Mouse (Mus musculus): Measurements from ENCODE around the gene Gm10521. TPM values are rescaled to one million over a fixed set of nuclear protein-coding genes. Genes with fewer than 3 reads are reported as not detected.

Gene Gm10521
- polyA plus RNA-seq, 2 experiments, result 0.28 TPM; not detected in 1

DNA sequence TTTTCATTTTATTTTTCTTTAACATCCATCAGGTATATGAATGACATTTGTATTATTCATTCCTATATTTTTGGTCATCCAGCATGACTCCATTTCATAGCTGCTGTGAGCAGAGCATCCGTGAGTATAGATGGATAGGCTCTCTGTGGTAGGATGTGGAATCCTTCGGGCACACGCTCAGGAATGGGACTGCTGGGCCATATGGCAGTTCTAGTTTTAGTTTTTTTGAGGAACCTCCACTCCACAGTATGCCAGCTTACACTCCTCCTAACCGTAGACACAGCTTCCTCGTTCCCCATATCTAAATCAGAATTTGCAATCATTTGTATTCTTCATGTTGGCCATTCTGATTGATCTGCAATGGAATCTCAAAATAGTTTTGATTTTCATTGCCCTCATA lies 27.4 kb downstream of the Gm10521 start:
- Histone ChIP-seq H3K27me3 (ENCODE audit: control insufficient read depth, insufficient read depth, low read length) (no peaks in the 10 kb centered on the region), H3K4me1 (replicated peaks; ENCODE audit: control insufficient read depth in 2 of 2, insufficient read depth in 2 of 2, low read length in 1 of 2) (no peaks in the 10 kb centered on the region; a peak in 1 of 4 replicates), H3K27ac (no peak overlapping the region), H3K9ac (replicated peaks) (no peak overlapping the region), H3K9me3 (ENCODE audit: control insufficient read depth, low read length) (no peaks in the 10 kb centered on the region), H3K36me3 (replicated peaks; ENCODE audit: control insufficient read depth, insufficient read depth, low read depth) (no peaks in the 10 kb centered on the region), H3K4me3 (ENCODE audit: insufficient read depth in 1 of 2, low read depth in 2 of 2, low read length in 2 of 2) (no peak overlapping the region), H3K4me2 (ENCODE audit: low read depth) (no peak overlapping the region)
- no peak for TF ChIP-seq EP300 (IDR thresholded peaks at IDR 0.05; ENCODE audit: low read depth)
- TF ChIP-seq CTCF (IDR thresholded peaks at IDR 0.05; ENCODE audit: low read depth), result no peak
- 63% methylated on average over 5 of the region's 5 CpGs for WGBS (ENCODE audit: insufficient replicate concordance)
- DNase-seq (ENCODE audit: low read depth in 3 of 3, low spot score in 3 of 3) (no peak), ATAC-seq (ENCODE audit: insufficient read depth) (no peak)

DNA sequence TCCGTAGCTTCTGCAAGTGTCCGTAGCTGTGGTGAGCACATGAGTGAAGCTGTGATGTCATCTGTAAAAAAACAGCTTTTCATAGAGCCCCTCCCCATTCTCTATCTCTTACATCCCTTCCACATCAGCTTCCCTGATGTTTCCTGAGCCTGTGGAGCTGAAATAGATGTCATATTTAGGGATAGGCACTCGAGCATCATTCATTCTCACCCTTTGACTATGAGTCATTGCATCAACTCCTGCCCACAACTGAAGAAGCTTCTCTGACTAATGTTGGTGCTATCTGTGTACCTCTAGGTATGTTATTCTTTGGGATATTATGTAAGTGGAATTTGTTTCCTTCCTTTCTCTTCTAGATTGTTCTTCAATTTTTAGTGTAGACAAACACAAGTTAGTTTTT lies 29.4 kb downstream of the Gm10521 start:
- Histone ChIP-seq H3K27ac (no peak overlapping the region), H3K9me3 (ENCODE audit: control insufficient read depth, low read length) (no peaks in the 10 kb centered on the region), H3K9ac (replicated peaks) (no peak overlapping the region), H3K4me2 (ENCODE audit: low read depth) (no peak overlapping the region), H3K27me3 (ENCODE audit: control insufficient read depth, insufficient read depth, low read length) (no peaks in the 10 kb centered on the region), H3K4me3 (ENCODE audit: insufficient read depth in 1 of 2, low read depth in 2 of 2, low read length in 2 of 2) (no peak overlapping the region), H3K4me1 (replicated peaks; ENCODE audit: control insufficient read depth in 2 of 2, insufficient read depth in 2 of 2, low read length in 1 of 2) (no peaks in the 10 kb centered on the region; a peak in 1 of 4 replicates), H3K36me3 (replicated peaks; ENCODE audit: control insufficient read depth, insufficient read depth, low read depth) (no peaks in the 10 kb centered on the region)
- DNase-seq (ENCODE audit: low read depth in 3 of 3, low spot score in 3 of 3) (no peak), ATAC-seq (ENCODE audit: insufficient read depth) (no peak)
- TF ChIP-seq EP300 (IDR thresholded peaks at IDR 0.05; ENCODE audit: low read depth), result no peak
- 64% methylated on average over 3 of the region's 3 CpGs for WGBS (ENCODE audit: insufficient replicate concordance)

DNA sequence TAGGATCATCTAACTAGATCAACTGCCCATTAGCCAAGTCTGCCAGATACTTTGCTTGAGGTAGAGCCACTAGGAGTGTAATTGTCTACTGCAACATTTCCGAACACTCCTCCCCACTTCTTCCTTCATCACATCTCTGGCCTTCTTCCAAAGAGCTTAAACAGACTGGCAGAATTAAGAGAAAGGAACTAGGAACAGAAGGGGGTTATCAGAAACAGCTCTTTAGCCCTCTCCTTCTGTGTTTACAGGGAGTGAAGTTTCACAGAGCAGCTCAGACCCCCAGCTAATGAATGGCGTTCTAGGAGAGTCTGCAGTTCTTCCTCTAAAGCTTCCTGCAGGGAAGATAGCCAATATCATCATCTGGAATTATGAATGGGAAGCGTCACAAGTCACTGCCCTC lies 38.4 kb downstream of the Gm10521 start:
- 34% methylated on average over 3 of the region's 3 CpGs for WGBS (ENCODE audit: insufficient replicate concordance)
- Histone ChIP-seq H3K4me2 (ENCODE audit: low read depth) (no peak overlapping the region), H3K9me3 (ENCODE audit: control insufficient read depth, low read length) (no peaks in the 10 kb centered on the region), H3K4me3 (ENCODE audit: insufficient read depth in 1 of 2, low read depth in 2 of 2, low read length in 2 of 2) (no peak overlapping the region), H3K27ac (no peak overlapping the region), H3K9ac (replicated peaks) (no peak overlapping the region), H3K4me1 (replicated peaks; ENCODE audit: control insufficient read depth in 2 of 2, insufficient read depth in 2 of 2, low read length in 1 of 2) (0 out of 4 replicates have a peak, but pooled peaks cover 0 to 2% of the 10 kb centered on the region in 2 experiments), H3K27me3 (ENCODE audit: control insufficient read depth, insufficient read depth, low read length) (no peaks in the 10 kb centered on the region), H3K36me3 (replicated peaks; ENCODE audit: control insufficient read depth, insufficient read depth, low read depth) (no peaks in the 10 kb centered on the region)
- ATAC-seq (ENCODE audit: insufficient read depth), result no peak
- no peak for DNase-seq (ENCODE audit: low read depth in 3 of 3, low spot score in 3 of 3)
- TF ChIP-seq CTCF (IDR thresholded peaks at IDR 0.05; ENCODE audit: low read depth) (no peak), EP300 (IDR thresholded peaks at IDR 0.05; ENCODE audit: low read depth) (no peak)

DNA sequence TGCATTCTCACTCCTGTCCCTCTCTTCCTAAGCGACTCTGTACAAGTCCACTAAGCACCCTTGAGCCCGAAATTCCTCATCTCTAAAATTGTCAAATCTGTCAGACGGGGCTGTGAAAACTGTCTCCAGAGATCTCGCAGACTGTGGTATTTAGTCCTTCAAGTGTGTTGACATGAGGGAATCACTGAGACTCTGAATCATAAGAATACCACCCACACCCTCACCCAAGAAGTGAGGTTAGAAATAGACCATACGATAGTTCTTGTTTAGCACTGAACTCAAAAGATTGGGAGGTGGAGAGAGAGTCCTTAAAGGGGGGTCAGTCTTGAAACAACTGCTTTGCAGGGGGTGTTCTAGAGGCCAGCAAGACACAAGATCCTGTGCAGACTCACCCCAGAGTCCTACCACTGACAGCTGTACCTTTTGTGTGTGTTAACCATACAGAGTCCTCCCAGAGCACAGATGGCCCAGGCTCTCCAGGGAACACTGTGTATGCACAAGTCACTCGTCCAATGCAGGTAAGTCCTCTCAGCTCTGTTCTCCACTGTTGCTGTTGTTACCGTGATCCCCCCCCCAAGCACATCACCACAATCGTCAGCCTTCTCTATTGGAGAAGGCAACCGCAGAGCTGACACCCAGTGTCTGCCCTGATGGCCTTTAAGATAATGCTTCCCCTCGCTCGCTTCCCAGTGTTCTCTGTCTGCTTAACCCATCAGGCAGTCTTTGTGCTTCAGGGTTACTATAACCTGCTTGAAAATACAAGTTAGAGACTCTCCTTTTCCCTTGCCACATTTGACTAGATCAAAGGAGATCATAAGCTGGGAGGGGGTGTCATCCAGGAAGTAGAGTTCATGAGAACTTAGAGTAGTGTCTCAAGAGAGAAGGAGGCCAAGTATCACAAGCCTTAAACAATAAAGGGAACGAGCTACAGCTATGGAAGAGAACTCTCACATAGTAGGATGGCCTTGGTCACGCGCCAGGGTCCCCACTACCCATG lies 43.8 kb downstream of the Gm10521 start:
- 49% methylated on average over 14 of the region's 14 CpGs for WGBS (ENCODE audit: insufficient replicate concordance)
- Histone ChIP-seq H3K4me2 (ENCODE audit: low read depth) (no peak overlapping the region), H3K4me3 (ENCODE audit: insufficient read depth in 1 of 2, low read depth in 2 of 2, low read length in 2 of 2) (no peak overlapping the region), H3K36me3 (replicated peaks; ENCODE audit: control insufficient read depth, insufficient read depth, low read depth) (no peaks in the 10 kb centered on the region), H3K27ac (no peak overlapping the region), H3K27me3 (ENCODE audit: control insufficient read depth, insufficient read depth, low read length) (no peaks in the 10 kb centered on the region), H3K9ac (replicated peaks) (no peak overlapping the region), H3K4me1 (replicated peaks; ENCODE audit: control insufficient read depth in 2 of 2, insufficient read depth in 2 of 2, low read length in 1 of 2) (no peaks in the 10 kb centered on the region), H3K9me3 (ENCODE audit: control insufficient read depth, low read length) (no peaks in the 10 kb centered on the region)
- TF ChIP-seq CTCF (IDR thresholded peaks at IDR 0.05; ENCODE audit: low read depth), result no peak
- DNase-seq (ENCODE audit: low read depth in 3 of 3, low spot score in 3 of 3) (no peak), ATAC-seq (ENCODE audit: insufficient read depth) (no peak)

DNA sequence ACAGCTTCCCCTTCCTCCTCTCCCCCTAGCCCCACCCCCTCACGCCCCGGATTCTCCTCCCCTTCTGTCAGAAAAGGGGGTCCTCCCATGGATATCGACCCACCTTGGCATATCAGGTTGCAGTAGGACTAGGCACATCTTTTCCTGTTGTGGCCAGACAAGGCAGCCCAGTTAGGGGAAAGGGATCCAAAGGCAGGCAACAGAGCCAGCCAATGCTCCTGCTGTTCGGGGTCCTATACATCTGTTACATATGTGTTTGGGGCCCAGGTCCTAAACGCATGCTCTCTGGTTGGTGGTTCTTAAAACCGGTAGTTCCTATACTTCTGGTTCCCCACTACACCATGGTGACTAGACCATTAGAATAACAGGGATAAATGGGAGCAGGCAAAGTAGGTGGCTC lies 45.2 kb downstream of the Gm10521 start:
- no peak overlapping the region for H3K9ac ChIP-seq (replicated peaks)
- no peaks in the 10 kb centered on the region for H3K27me3 ChIP-seq (ENCODE audit: control insufficient read depth, insufficient read depth, low read length)
- ATAC-seq (ENCODE audit: insufficient read depth), result no peak
- 65% methylated on average over 6 of the region's 6 CpGs for WGBS (ENCODE audit: insufficient replicate concordance)
- H3K36me3 ChIP-seq (replicated peaks; ENCODE audit: control insufficient read depth, insufficient read depth, low read depth), result no peaks in the 10 kb centered on the region
- TF ChIP-seq CTCF (IDR thresholded peaks at IDR 0.05; ENCODE audit: low read depth), result no peak
- TF ChIP-seq EP300 (IDR thresholded peaks at IDR 0.05; ENCODE audit: low read depth), result no peak
- no peak overlapping the region for H3K4me2 ChIP-seq (ENCODE audit: low read depth)
- DNase-seq (ENCODE audit: low read depth in 3 of 3, low spot score in 3 of 3), result no peak
- H3K4me3 ChIP-seq (ENCODE audit: insufficient read depth in 1 of 2, low read depth in 2 of 2, low read length in 2 of 2), result no peak overlapping the region
- H3K4me1 ChIP-seq (replicated peaks; ENCODE audit: control insufficient read depth in 2 of 2, insufficient read depth in 2 of 2, low read length in 1 of 2), result no peaks in the 10 kb centered on the region
- no peaks in the 10 kb centered on the region for H3K9me3 ChIP-seq (ENCODE audit: control insufficient read depth, low read length)
- no peak overlapping the region for H3K27ac ChIP-seq
